Mouse (Mus musculus) liver, adult (tissue): ENCODE measurements at regions not wholly inside any gene's neighbourhood (a gene's known extent, or its start where the extent isn't known, plus 50 kb on each side); places are given as distances from the start of the nearest gene placed in this dataset.

ENCODE experiments used
- GATA4 ChIP-seq: IDR thresholded peaks from 2 replicates; pipeline ENCODE4 v1.6.1; 2014; ENCODE audit warnings: mild to moderate bottlenecking, low read length; ENCODE audit not compliant: insufficient replicate concordance

- TF ChIP-seq GATA4 = no peak
Observed at GRCm38 (mm10) chr8:10827560-10827959, 180.7 kb downstream of the Irs2 start.

- no peak for TF ChIP-seq GATA4
Observed at GRCm38 (mm10) chr8:10825981-10826380, 182.3 kb downstream of the Irs2 start.

GRCm38 (mm10) chr8:10825192-10825926, 182.9 kb downstream of the Irs2 start:
- TF ChIP-seq GATA4 = no peak

- no peak for TF ChIP-seq GATA4
Observed at GRCm38 (mm10) chr8:10821901-10822300, 186.4 kb downstream of the Irs2 start.

- TF ChIP-seq GATA4 = no peak
Observed at GRCm38 (mm10) chr8:10814499-10814898, 193.8 kb downstream of the Irs2 start.

- no peak for TF ChIP-seq GATA4
Observed at GRCm38 (mm10) chr8:10812060-10812670, 196.1 kb downstream of the Irs2 start.

- TF ChIP-seq GATA4 = no peak
Observed at GRCm38 (mm10) chr8:10807040-10807439, 201.2 kb downstream of the Irs2 start.

GRCm38 (mm10) chr8:10805405-10806151, 202.7 kb downstream of the Irs2 start:
- no peak for TF ChIP-seq GATA4

- TF ChIP-seq GATA4 = no peak
Observed at GRCm38 (mm10) chr8:10804974-10805373, 203.3 kb downstream of the Irs2 start.

GRCm38 (mm10) chr8:10802003-10802402, 206.3 kb downstream of the Irs2 start:
- TF ChIP-seq GATA4 = no peak

GRCm38 (mm10) chr8:10801580-10801979, 206.7 kb downstream of the Irs2 start:
- no peak for TF ChIP-seq GATA4

- no peak for TF ChIP-seq GATA4
Observed at GRCm38 (mm10) chr8:10798444-10798843, 209.8 kb downstream of the Irs2 start.

- TF ChIP-seq GATA4 = no peak
Observed at GRCm38 (mm10) chr8:10794367-10795189, 213.7 kb downstream of the Irs2 start.

- no peak for TF ChIP-seq GATA4
Observed at GRCm38 (mm10) chr8:10793670-10794366, 214.4 kb downstream of the Irs2 start.
